Mouse (Mus musculus): ENCODE results near the gene Epha8.

GRCm38 (mm10) chr4:136907809-136908208 is 48.8 kb downstream of the Epha8 start:
- TF ChIP-seq CTCF (IDR thresholded peaks at IDR 0.05; ENCODE audit: extremely low read depth, insufficient read length, insufficient replicate concordance, low read depth, low read length) (no peak), POLR2A (IDR thresholded peaks at IDR 0.05; ENCODE audit: low read depth, low read length) (no peak)

Measured in small intestine, adult 2 months (tissue).